Mouse (Mus musculus) sigmoid colon, adult 10 weeks (tissue): ENCODE measurements around the gene Igf2bp3. TPM values are rescaled to one million over a fixed set of nuclear protein-coding genes. Genes with fewer than 3 reads are reported as not detected.

Experiments
- polyA plus RNA-seq: library from polyadenylated mRNA; stranded (reverse); fragments of 350-450 nt; fragmentation: Illumina TruSeq; extraction: RNeasy Lipid Tissue Mini Kit (QIAGEN cat#74804); gene quantifications from one replicate; pipeline ENCODE4 v1.2.3, GENCODE M21; 2014; ENCODE audit warnings: low read depth, low replicate concordance

Gene Igf2bp3
- 0.13 TPM for polyA plus RNA-seq

GRCm38 (mm10) chr6:49214928-49215747 is at the start of gene Igf2bp3:
Gene Igf2bp3, minus strand, starts transcription at chr6:49214957.

GRCm38 (mm10) chr6:49263847-49264243 is 49.1 kb upstream of the Igf2bp3 start, which contains the start of gene Tra2a:
Gene Tra2a, minus strand, starts transcription at chr6:49264033.

DNA sequence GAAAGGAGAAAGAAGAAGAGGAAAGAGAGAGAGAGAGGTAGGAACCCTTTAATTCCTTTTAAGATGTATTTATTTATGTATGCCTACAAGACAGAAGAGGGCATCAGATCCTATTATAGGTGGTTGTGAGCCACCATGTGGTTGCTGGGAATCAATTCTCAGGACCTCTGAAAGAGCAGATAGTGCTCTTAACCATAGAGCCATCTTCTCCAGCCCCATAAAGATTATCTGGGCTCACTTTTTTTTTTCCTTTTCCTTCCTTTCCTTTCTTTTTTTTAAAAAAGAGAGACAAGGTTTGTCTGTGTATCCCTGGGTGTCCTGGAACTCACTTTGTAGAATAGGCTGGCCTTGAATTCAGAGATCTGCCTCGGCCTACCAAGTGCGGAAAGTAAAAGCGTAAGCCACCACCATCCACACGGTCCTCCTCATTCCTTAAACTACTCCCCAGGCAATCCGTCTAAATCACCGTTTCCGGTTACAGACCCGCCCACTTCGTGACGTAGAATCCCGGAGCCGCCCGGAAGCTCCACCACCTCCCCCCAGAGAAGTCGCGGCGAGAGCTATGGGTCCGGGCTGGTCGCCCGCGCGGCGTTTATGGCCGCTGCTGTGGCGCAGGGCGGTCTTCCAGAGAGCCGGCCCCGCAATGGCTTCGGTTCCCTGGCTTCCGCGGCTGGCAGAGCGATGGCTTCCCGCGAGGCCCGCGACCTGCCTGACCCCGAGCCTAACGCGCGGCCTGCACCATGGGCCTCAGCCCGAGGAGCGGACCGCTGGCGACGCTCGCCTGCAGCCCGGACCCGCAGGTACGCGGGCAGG is 141.2 kb downstream of the Igf2bp3 start, which contains the start of gene Malsu1:
TSS of gene Malsu1 (plus strand) at position 492 of the 813 bp plus-strand sequence.

DNA sequence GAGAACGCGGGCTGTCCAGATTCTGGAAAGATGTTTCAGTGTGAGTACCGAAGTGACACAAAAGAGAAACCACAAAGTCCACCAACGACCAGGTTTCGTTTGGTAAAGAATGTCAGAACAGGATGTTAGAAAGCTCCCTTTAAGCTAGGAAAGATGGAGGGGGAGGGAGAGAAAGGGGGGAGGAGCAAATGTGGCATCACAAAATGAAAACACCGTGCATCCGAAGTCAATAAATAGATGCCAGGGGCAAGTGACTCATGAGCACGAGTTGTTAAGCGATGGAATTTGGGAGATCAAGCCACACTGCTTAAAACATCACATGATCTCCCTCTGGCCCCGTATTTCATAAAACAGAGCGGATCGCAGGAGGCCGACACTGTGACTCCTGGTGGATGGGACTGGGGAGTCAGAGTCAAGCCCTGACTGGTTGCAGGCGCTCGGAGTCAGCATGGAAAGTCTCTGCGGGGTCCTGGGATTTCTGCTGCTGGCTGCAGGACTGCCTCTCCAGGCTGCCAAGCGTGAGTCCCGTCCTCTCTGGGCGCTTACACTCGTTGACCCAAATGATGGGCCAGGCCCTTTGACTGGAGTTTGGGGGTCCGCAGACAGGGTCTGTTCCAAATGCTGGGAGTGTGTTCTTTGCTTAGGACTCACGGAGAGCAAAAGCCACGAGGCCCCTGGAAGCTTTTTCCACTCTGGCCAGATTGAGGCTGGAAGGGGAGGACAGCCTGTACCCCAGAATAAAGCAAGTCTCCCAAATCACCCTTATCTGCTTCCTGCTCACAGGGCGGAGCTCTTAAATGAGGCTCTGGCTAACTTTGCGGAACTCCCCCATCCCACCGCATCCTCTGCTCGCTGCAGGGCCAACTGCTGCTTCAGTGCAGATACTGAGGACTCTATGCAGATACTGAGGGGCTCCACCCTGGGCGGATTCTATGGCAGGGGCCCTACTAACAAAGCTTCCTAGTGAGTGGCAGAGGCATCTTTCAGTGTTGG is 178.2 kb downstream of the Igf2bp3 start, which contains the start of gene Gpnmb:
TSS of gene Gpnmb (plus strand) at position 272 of the 993 bp plus-strand sequence.

Other genes with a start within 250 kb of the Igf2bp3 start
- not detected for gene Doxl2, start 240.0 kb downstream of the Igf2bp3 start, polyA plus RNA-seq
- gene Svs1, start 228.1 kb downstream of the Igf2bp3 start, polyA plus RNA-seq: not detected
- gene Gpnmb, start 178.4 kb downstream of the Igf2bp3 start, polyA plus RNA-seq: 1.4 TPM
- gene Malsu1, start 141.2 kb downstream of the Igf2bp3 start, polyA plus RNA-seq: 37.3 TPM
- 267 TPM for gene Tra2a, start 49.1 kb upstream of the Igf2bp3 start, polyA plus RNA-seq
- 8.1 TPM for gene Ccdc126, start 104.3 kb upstream of the Igf2bp3 start, polyA plus RNA-seq
- gene Fam221a, start 152.8 kb upstream of the Igf2bp3 start, polyA plus RNA-seq: 26.0 TPM
- gene Stk31, start 180.6 kb upstream of the Igf2bp3 start, polyA plus RNA-seq: not detected